Mouse (Mus musculus) thymus, adult 2 months (tissue): ENCODE results near the gene Pdgfb.

Source experiments
- CTCF ChIP-seq: fragments of 200-500 bp; IDR thresholded peaks from 2 replicates; pipeline ENCODE4 v1.5.1; 2012; ENCODE audit warnings: mild to moderate bottlenecking, control low read depth, low read length, moderate library complexity, borderline replicate concordance; ENCODE audit not compliant: control insufficient read depth, poor library complexity, insufficient read depth; ENCODE audit errors: extremely low read depth
- POLR2A ChIP-seq: fragments of 200-500 bp; IDR thresholded peaks from 2 replicates; pipeline ENCODE4 v1.6.1; 2012; ENCODE audit warnings: mild to moderate bottlenecking, low read length, control low read depth, moderate library complexity; ENCODE audit not compliant: control insufficient read depth, poor library complexity, insufficient read depth; ENCODE audit errors: extremely low read depth

- TF ChIP-seq CTCF (no peak), POLR2A (no peak)
Measured at GRCm38 (mm10) chr15:79997988-79998387, 16.8 kb downstream of the Pdgfb start.
